Mouse (Mus musculus) liver, embryonic 14.5 days (tissue): ENCODE measurements around the gene Wfdc13. TPM values are rescaled to one million over a fixed set of nuclear protein-coding genes. Genes with fewer than 3 reads are reported as not detected.

Experiments
- ATAC-seq: fragments of 200-750 bp; cut with Nextera tagmentation; 2 replicates; pipeline ENCODE4 v1.8.0; 2017; ENCODE audit warnings: moderate number of reproducible peaks, mild to moderate bottlenecking, moderate library complexity; ENCODE audit not compliant: insufficient read depth
- DNase-seq, 3 experiments: peaks; one replicate each; pipeline ENCODE4 v3.0.0-alpha.2; 2012 to 2013; ENCODE audit warnings: low read depth in 3 of 3, low spot score in 3 of 3
- H3K27ac ChIP-seq: fragments of 300-500 bp; sonication (generic); 2 replicates; pipeline ENCODE4 v1.5.1; 2014; ENCODE audit warnings: moderate library complexity, mild to moderate bottlenecking, control low read depth, inconsistent platforms
- H3K27me3 ChIP-seq: fragments of 300-500 bp; sonication (generic); 2 replicates; pipeline ENCODE4 v1.6.1; 2014; ENCODE audit warnings: mild to moderate bottlenecking, low read length, moderate library complexity; ENCODE audit not compliant: control insufficient read depth, insufficient read depth
- H3K36me3 ChIP-seq: fragments of 300-500 bp; sonication (generic); replicated peaks from 2 replicates; pipeline ENCODE4 v1.6.1; 2014; ENCODE audit warnings: low read depth; ENCODE audit not compliant: control insufficient read depth, insufficient read depth
- H3K4me1 ChIP-seq, 2 experiments: fragments of 200-500 bp in 1 of 2; fragments of 300-500 bp in 1 of 2; sonication (generic) in 1 of 2; replicated peaks; 2 replicates each; pipeline ENCODE4 v1.6.1; 2012 to 2014; ENCODE audit warnings: antibody characterized with exemption in 1 of 2, inconsistent platforms in 1 of 2, low read length in 1 of 2; ENCODE audit not compliant: control insufficient read depth in 2 of 2, insufficient read depth in 2 of 2
- H3K4me2 ChIP-seq: fragments of 300-500 bp; sonication (generic); 2 replicates; pipeline ENCODE4 v1.6.1; 2014; ENCODE audit warnings: low read depth, mild to moderate bottlenecking, control low read depth, moderate library complexity
- H3K4me3 ChIP-seq, 2 experiments: fragments of 200-500 bp in 1 of 2; fragments of 300-500 bp in 1 of 2; sonication (generic) in 1 of 2; 2 replicates each; pipeline ENCODE4 v1.5.1; 2012 to 2014; ENCODE audit warnings: low read depth in 2 of 2, low read length in 2 of 2, mild to moderate bottlenecking in 2 of 2, control low read depth in 1 of 2, inconsistent platforms in 1 of 2, moderate library complexity in 1 of 2; ENCODE audit not compliant: insufficient read depth in 1 of 2
- H3K9ac ChIP-seq: fragments of 300-500 bp; sonication (generic); replicated peaks from 2 replicates; pipeline ENCODE4 v1.6.1; 2014; ENCODE audit warnings: mild to moderate bottlenecking, control low read depth, moderate library complexity
- H3K9me3 ChIP-seq: fragments of 300-500 bp; sonication (generic); 2 replicates; pipeline ENCODE4 v1.6.1; 2016; ENCODE audit warnings: low read length, mixed read lengths; ENCODE audit not compliant: control insufficient read depth
- CTCF ChIP-seq: IDR thresholded peaks from 2 replicates; pipeline ENCODE4 v1.5.1; 2016; ENCODE audit warnings: antibody characterized with exemption, low read depth, control low read depth
- EP300 ChIP-seq: IDR thresholded peaks from 2 replicates; pipeline ENCODE4 v1.6.1; 2016; ENCODE audit warnings: antibody characterized with exemption, low read depth
- WGBS: fragments of 180-500 bp; shearing (Covaris S2); extraction: QIAGEN DNeasy Blood & Tissue Kit; methylation state at CpG from one replicate; pipeline ENCODE4 v1.1.7; 2014; ENCODE audit not compliant: insufficient replicate concordance; 5-methylcytosine and 5-hydroxymethylcytosine counted together
- polyA plus RNA-seq, 2 experiments: library from polyadenylated mRNA; depleted of rRNA in 1 of 2; stranded (reverse) in 1 of 2; unstranded in 1 of 2; fragments of >200 nt; fragmentation: Nextera tagmentation in 1 of 2; extraction: Ambion mirVana in 1 of 2; gene quantifications; 2 replicates each; pipeline versions ENCODE4 v1.2.1 to v1.2.3; 2012 to 2014

Gene Wfdc13
- polyA plus RNA-seq, 2 experiments, result not detected

DNA sequence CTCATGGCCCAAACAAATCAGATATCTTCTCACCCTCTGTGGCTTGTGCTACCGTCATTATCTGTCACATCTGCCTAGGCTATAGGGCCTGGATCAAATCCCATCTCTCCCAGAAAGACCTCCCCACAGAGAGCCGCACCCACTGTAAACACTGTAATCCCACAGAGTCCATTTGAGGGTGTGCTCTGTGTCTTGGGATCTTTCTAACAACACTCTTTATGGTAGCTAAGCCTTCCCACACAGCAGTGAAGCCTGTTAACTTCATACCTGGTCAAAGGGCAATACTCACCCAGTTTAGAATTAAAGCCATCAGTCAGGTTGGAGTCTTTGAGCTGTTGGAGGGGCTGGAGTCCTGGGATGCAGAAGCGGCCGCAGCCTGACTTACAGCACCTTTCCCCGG is 46.8 kb downstream of the Wfdc13 start:
- 66% methylated on average over 5 of the region's 5 CpGs for WGBS
- no peak for DNase-seq
- no peak overlapping the region for H3K4me2 ChIP-seq
- no peak overlapping the region for H3K9ac ChIP-seq
- H3K36me3 ChIP-seq, result no peaks in the 10 kb centered on the region
- no peak for ATAC-seq
- H3K4me3 ChIP-seq, result no peak overlapping the region
- H3K27ac ChIP-seq, result no peak overlapping the region
- no peaks in the 10 kb centered on the region; the same call in 1 of the 2 replicates for H3K27me3 ChIP-seq
- H3K4me1 ChIP-seq, result 0 out of 4 replicates have a peak, but pooled peaks cover 0 to 3% of the 10 kb centered on the region in 2 experiments
- no peak for TF ChIP-seq CTCF
- TF ChIP-seq EP300, result no peak
- no peaks in the 10 kb centered on the region for H3K9me3 ChIP-seq

- Histone ChIP-seq H3K4me1 (0 out of 4 replicates have a peak, but pooled peaks cover 0 to 3% of the 10 kb centered on the region in 2 experiments), H3K36me3 (no peaks in the 10 kb centered on the region), H3K27ac (no peak overlapping the region), H3K4me3 (no peak overlapping the region), H3K27me3 (no peaks in the 10 kb centered on the region; the same call in 1 of the 2 replicates), H3K4me2 (no peak overlapping the region), H3K9me3 (no peaks in the 10 kb centered on the region), H3K9ac (no peak overlapping the region)
- ATAC-seq (no peak), DNase-seq (no peak)
- 66% methylated on average over 2 of the region's 2 CpGs for whole genome bisulfite sequencing
- TF ChIP-seq EP300 (no peak), CTCF (no peak)
Observed at GRCm38 (mm10) chr2:164733259-164733658, 48.4 kb downstream of the Wfdc13 start.

DNA sequence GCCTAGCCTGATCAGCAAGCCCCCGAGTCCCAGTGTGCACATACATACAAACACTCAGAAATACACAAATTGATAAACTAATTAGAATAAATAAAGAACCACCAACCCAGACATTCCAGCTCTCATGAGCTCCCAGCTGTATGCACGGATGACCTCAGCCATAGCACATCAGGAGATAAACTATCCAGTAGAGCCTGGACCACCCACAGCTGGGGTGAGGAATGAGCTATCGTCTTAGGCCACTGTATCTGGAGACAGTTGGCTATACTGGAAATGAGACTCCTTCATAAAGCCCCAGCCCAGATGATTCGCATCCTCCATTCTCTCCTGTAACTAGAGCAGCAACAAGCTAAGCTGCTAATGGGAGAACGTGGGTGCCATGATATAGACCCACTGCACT is 49.9 kb downstream of the Wfdc13 start:
- no peaks in the 10 kb centered on the region; the same call in 1 of the 2 replicates for H3K27me3 ChIP-seq
- no peak overlapping the region for H3K4me2 ChIP-seq
- H3K9ac ChIP-seq, result no peak overlapping the region
- ATAC-seq (no peak), DNase-seq (no peak)
- WGBS, result 59% methylated on average over 5 of the region's 5 CpGs
- H3K4me1 ChIP-seq, result 0 out of 4 replicates have a peak, but pooled peaks cover 0 to 3% of the 10 kb centered on the region in 2 experiments
- no peak overlapping the region for H3K27ac ChIP-seq
- H3K9me3 ChIP-seq, result no peaks in the 10 kb centered on the region
- no peaks in the 10 kb centered on the region for H3K36me3 ChIP-seq
- no peak overlapping the region for H3K4me3 ChIP-seq
- TF ChIP-seq CTCF (no peak), EP300 (no peak)

DNA sequence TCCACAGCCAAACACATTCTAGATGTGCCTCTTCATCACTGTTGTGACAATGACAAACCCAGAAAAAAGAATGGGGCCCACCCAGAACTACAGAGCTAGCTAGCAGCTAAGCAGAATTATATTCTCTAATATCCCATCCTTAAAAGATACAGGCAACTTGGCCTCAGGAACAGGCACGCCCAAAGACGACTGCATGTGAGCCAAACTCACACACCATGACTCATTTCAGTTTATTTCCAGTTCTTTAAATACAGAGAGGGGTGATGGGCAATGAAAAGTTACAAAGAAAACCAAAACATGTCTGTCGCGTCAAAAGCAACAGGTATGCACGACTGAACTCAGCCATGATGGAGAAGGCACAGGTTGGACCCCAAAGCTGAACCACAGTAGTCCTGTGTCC is 50.5 kb downstream of the Wfdc13 start:
- ATAC-seq, result no peak

More for the DNA sequence above, 50.5 kb downstream of the Wfdc13 start:
- no peak for DNase-seq
- Histone ChIP-seq H3K9me3 (no peaks in the 10 kb centered on the region), H3K4me1 (0 out of 4 replicates have a peak, but pooled peaks cover 0 to 3% of the 10 kb centered on the region in 2 experiments), H3K27me3 (no peaks in the 10 kb centered on the region; the same call in 1 of the 2 replicates), H3K4me2 (no peak overlapping the region), H3K36me3 (no peaks in the 10 kb centered on the region), H3K9ac (no peak overlapping the region), H3K27ac (no peak overlapping the region), H3K4me3 (no peak overlapping the region)
- WGBS, result 73% methylated on average over 5 of the region's 5 CpGs
- TF ChIP-seq CTCF (no peak), EP300 (no peak)

Other genes starting within 250 kb of the Wfdc13 start
Only the 30 nearest of the 32 such genes appear.
- gene Gm20458, start 224.1 kb upstream of the Wfdc13 start, polyA plus RNA-seq (2012; rRNA removed), result 0.13 and 1.7 TPM in 2 replicates
- gene Gm20458, start 224.1 kb upstream of the Wfdc13 start, polyA plus RNA-seq (2014; fragmentation: Nextera tagmentation; extraction: Ambion mirVana), result 1.9 and 5.9 TPM in 2 replicates
- gene Trp53tg5, start 211.4 kb upstream of the Wfdc13 start, polyA plus RNA-seq (2012; rRNA removed), result not detected in 2 replicates
- gene Trp53tg5, start 211.4 kb upstream of the Wfdc13 start, polyA plus RNA-seq (2014; fragmentation: Nextera tagmentation; extraction: Ambion mirVana), result not detected in 2 replicates
- 4.0 and 5.8 TPM in 2 replicates for gene Dbndd2, start 199.0 kb upstream of the Wfdc13 start, polyA plus RNA-seq (2012; rRNA removed)
- 1.4 and 4.0 TPM in 2 replicates for gene Dbndd2, start 199.0 kb upstream of the Wfdc13 start, polyA plus RNA-seq (2014; fragmentation: Nextera tagmentation; extraction: Ambion mirVana)
- 21.7 and 26.5 TPM in 2 replicates for gene Pigt, start 187.6 kb upstream of the Wfdc13 start, polyA plus RNA-seq (2012; rRNA removed)
- gene Pigt, start 187.6 kb upstream of the Wfdc13 start, polyA plus RNA-seq (2014; fragmentation: Nextera tagmentation; extraction: Ambion mirVana), result 25.6 and 28.5 TPM in 2 replicates
- 0.96 and 1.2 TPM in 2 replicates for gene Wfdc2, start 122.7 kb upstream of the Wfdc13 start, polyA plus RNA-seq (2012; rRNA removed)
- gene Wfdc2, start 122.7 kb upstream of the Wfdc13 start, polyA plus RNA-seq (2014; fragmentation: Nextera tagmentation; extraction: Ambion mirVana), result 0.56 and 1.7 TPM in 2 replicates
- not detected in 2 replicates for gene Spint3, start 111.6 kb upstream of the Wfdc13 start, polyA plus RNA-seq (2012; rRNA removed)
- gene Spint3, start 111.6 kb upstream of the Wfdc13 start, polyA plus RNA-seq (2014; fragmentation: Nextera tagmentation; extraction: Ambion mirVana), result not detected in 2 replicates
- 0.06 and 0.11 TPM in 2 replicates for gene Wfdc6a, start 99.7 kb upstream of the Wfdc13 start, polyA plus RNA-seq (2012; rRNA removed)
- 0.19 TPM in 1 of 2 replicates, not detected in the other for gene Wfdc6a, start 99.7 kb upstream of the Wfdc13 start, polyA plus RNA-seq (2014; fragmentation: Nextera tagmentation; extraction: Ambion mirVana)
- not detected in 2 replicates for gene Eppin, start 91.5 kb upstream of the Wfdc13 start, polyA plus RNA-seq (2012; rRNA removed)
- gene Eppin, start 91.5 kb upstream of the Wfdc13 start, polyA plus RNA-seq (2014; fragmentation: Nextera tagmentation; extraction: Ambion mirVana), result not detected in 2 replicates
- not detected in 2 replicates for gene Wfdc6b, start 71.6 kb upstream of the Wfdc13 start, polyA plus RNA-seq (2012; rRNA removed)
- not detected in 2 replicates for gene Wfdc6b, start 71.6 kb upstream of the Wfdc13 start, polyA plus RNA-seq (2014; fragmentation: Nextera tagmentation; extraction: Ambion mirVana)
- not detected in 2 replicates for gene Wfdc8, start 71.5 kb upstream of the Wfdc13 start, polyA plus RNA-seq (2012; rRNA removed)
- gene Wfdc8, start 71.5 kb upstream of the Wfdc13 start, polyA plus RNA-seq (2014; fragmentation: Nextera tagmentation; extraction: Ambion mirVana), result not detected in 2 replicates
- not detected in 2 replicates for gene Wfdc16, start 46.3 kb upstream of the Wfdc13 start, polyA plus RNA-seq (2012; rRNA removed)
- not detected in 2 replicates for gene Wfdc16, start 46.3 kb upstream of the Wfdc13 start, polyA plus RNA-seq (2014; fragmentation: Nextera tagmentation; extraction: Ambion mirVana)
- not detected in 2 replicates for gene Wfdc10, start 29.1 kb upstream of the Wfdc13 start, polyA plus RNA-seq (2012; rRNA removed)
- not detected in 2 replicates for gene Wfdc10, start 29.1 kb upstream of the Wfdc13 start, polyA plus RNA-seq (2014; fragmentation: Nextera tagmentation; extraction: Ambion mirVana)
- not detected in 2 replicates for gene Wfdc9, start 28.5 kb upstream of the Wfdc13 start, polyA plus RNA-seq (2012; rRNA removed)
- gene Wfdc9, start 28.5 kb upstream of the Wfdc13 start, polyA plus RNA-seq (2014; fragmentation: Nextera tagmentation; extraction: Ambion mirVana), result not detected in 2 replicates
- gene Wfdc11, start 11.0 kb upstream of the Wfdc13 start, polyA plus RNA-seq (2012; rRNA removed), result not detected in 2 replicates
- not detected in 2 replicates for gene Wfdc11, start 11.0 kb upstream of the Wfdc13 start, polyA plus RNA-seq (2014; fragmentation: Nextera tagmentation; extraction: Ambion mirVana)
- gene Spint4, start 13.4 kb downstream of the Wfdc13 start, polyA plus RNA-seq (2012; rRNA removed), result 0.08 TPM in 1 of 2 replicates, not detected in the other
- gene Spint4, start 13.4 kb downstream of the Wfdc13 start, polyA plus RNA-seq (2014; fragmentation: Nextera tagmentation; extraction: Ambion mirVana), result not detected in 2 replicates
- not detected in 2 replicates for gene Spint5, start 30.2 kb downstream of the Wfdc13 start, polyA plus RNA-seq (2012; rRNA removed)
- gene Spint5, start 30.2 kb downstream of the Wfdc13 start, polyA plus RNA-seq (2014; fragmentation: Nextera tagmentation; extraction: Ambion mirVana), result not detected in 2 replicates
- gene Wfdc3, start 60.8 kb downstream of the Wfdc13 start, polyA plus RNA-seq (2012; rRNA removed), result 1.7 and 1.9 TPM in 2 replicates
- 1.6 and 2.1 TPM in 2 replicates for gene Wfdc3, start 60.8 kb downstream of the Wfdc13 start, polyA plus RNA-seq (2014; fragmentation: Nextera tagmentation; extraction: Ambion mirVana)
- 16.2 and 26.0 TPM in 2 replicates for gene Dnttip1, start 60.9 kb downstream of the Wfdc13 start, polyA plus RNA-seq (2012; rRNA removed)
- gene Dnttip1, start 60.9 kb downstream of the Wfdc13 start, polyA plus RNA-seq (2014; fragmentation: Nextera tagmentation; extraction: Ambion mirVana), result 36.7 and 43.7 TPM in 2 replicates
- 459 and 465 TPM in 2 replicates for gene Ube2c, start 84.8 kb downstream of the Wfdc13 start, polyA plus RNA-seq (2012; rRNA removed)
- 533 and 562 TPM in 2 replicates for gene Ube2c, start 84.8 kb downstream of the Wfdc13 start, polyA plus RNA-seq (2014; fragmentation: Nextera tagmentation; extraction: Ambion mirVana)
- gene Tnnc2, start 94.9 kb downstream of the Wfdc13 start, polyA plus RNA-seq (2012; rRNA removed), result 0.15 and 0.32 TPM in 2 replicates
- 0.44 TPM in 1 of 2 replicates, not detected in the other for gene Tnnc2, start 94.9 kb downstream of the Wfdc13 start, polyA plus RNA-seq (2014; fragmentation: Nextera tagmentation; extraction: Ambion mirVana)
- 2.3 TPM in 2 replicates for gene Snx21, start 100.7 kb downstream of the Wfdc13 start, polyA plus RNA-seq (2012; rRNA removed)
- 2.9 and 4.4 TPM in 2 replicates for gene Snx21, start 100.7 kb downstream of the Wfdc13 start, polyA plus RNA-seq (2014; fragmentation: Nextera tagmentation; extraction: Ambion mirVana)
- gene Acot8, start 119.8 kb downstream of the Wfdc13 start, polyA plus RNA-seq (2012; rRNA removed), result 20.6 and 22.1 TPM in 2 replicates
- 13.5 and 14.7 TPM in 2 replicates for gene Acot8, start 119.8 kb downstream of the Wfdc13 start, polyA plus RNA-seq (2014; fragmentation: Nextera tagmentation; extraction: Ambion mirVana)
- gene Zswim3, start 120.0 kb downstream of the Wfdc13 start, polyA plus RNA-seq (2012; rRNA removed), result 2.2 and 2.4 TPM in 2 replicates
- gene Zswim3, start 120.0 kb downstream of the Wfdc13 start, polyA plus RNA-seq (2014; fragmentation: Nextera tagmentation; extraction: Ambion mirVana), result 3.7 and 4.5 TPM in 2 replicates
- 2.0 and 2.6 TPM in 2 replicates for gene Zswim1, start 137.6 kb downstream of the Wfdc13 start, polyA plus RNA-seq (2012; rRNA removed)
- gene Zswim1, start 137.6 kb downstream of the Wfdc13 start, polyA plus RNA-seq (2014; fragmentation: Nextera tagmentation; extraction: Ambion mirVana), result 3.6 and 4.6 TPM in 2 replicates
- gene Spata25, start 143.4 kb downstream of the Wfdc13 start, polyA plus RNA-seq (2012; rRNA removed), result not detected in 2 replicates
- not detected in 2 replicates for gene Spata25, start 143.4 kb downstream of the Wfdc13 start, polyA plus RNA-seq (2014; fragmentation: Nextera tagmentation; extraction: Ambion mirVana)
- gene Ctsa, start 147.8 kb downstream of the Wfdc13 start, polyA plus RNA-seq (2012; rRNA removed), result 69.5 and 82.7 TPM in 2 replicates
- 59.4 and 60.8 TPM in 2 replicates for gene Ctsa, start 147.8 kb downstream of the Wfdc13 start, polyA plus RNA-seq (2014; fragmentation: Nextera tagmentation; extraction: Ambion mirVana)
- 0.70 and 1.2 TPM in 2 replicates for gene Neurl2, start 148.3 kb downstream of the Wfdc13 start, polyA plus RNA-seq (2012; rRNA removed)
- gene Neurl2, start 148.3 kb downstream of the Wfdc13 start, polyA plus RNA-seq (2014; fragmentation: Nextera tagmentation; extraction: Ambion mirVana), result 1.0 and 1.5 TPM in 2 replicates
- gene Pltp, start 172.6 kb downstream of the Wfdc13 start, polyA plus RNA-seq (2012; rRNA removed), result 8.4 and 9.6 TPM in 2 replicates
- 7.6 and 10.0 TPM in 2 replicates for gene Pltp, start 172.6 kb downstream of the Wfdc13 start, polyA plus RNA-seq (2014; fragmentation: Nextera tagmentation; extraction: Ambion mirVana)
- gene Pcif1, start 194.2 kb downstream of the Wfdc13 start, polyA plus RNA-seq (2012; rRNA removed), result 19.6 and 20.2 TPM in 2 replicates
- 37.5 and 43.4 TPM in 2 replicates for gene Pcif1, start 194.2 kb downstream of the Wfdc13 start, polyA plus RNA-seq (2014; fragmentation: Nextera tagmentation; extraction: Ambion mirVana)
- 8.8 and 10.1 TPM in 2 replicates for gene Zfp335, start 226.7 kb downstream of the Wfdc13 start, polyA plus RNA-seq (2012; rRNA removed)
- gene Zfp335, start 226.7 kb downstream of the Wfdc13 start, polyA plus RNA-seq (2014; fragmentation: Nextera tagmentation; extraction: Ambion mirVana), result 4.0 and 5.2 TPM in 2 replicates